Mouse (Mus musculus) spleen, adult 2 months (tissue): ENCODE measurements at regions not wholly inside any gene's neighbourhood (a gene's known extent, or its start where the extent isn't known, plus 50 kb on each side); places are given as distances from the start of the nearest gene placed in this dataset.

Source experiments
- DNase-seq, 2 experiments: peaks; one replicate each; pipeline versions ENCODE4 v3.0.0 to v3.0.0-alpha.2; 2012 to 2021; ENCODE audit warnings: low spot score in 2 of 2, low read depth in 1 of 2
- H3K27ac ChIP-seq: fragments of 200-500 bp; 2 replicates; pipeline ENCODE4 v1.5.1; 2012; ENCODE audit warnings: low read length, inconsistent platforms; ENCODE audit not compliant: insufficient read depth
- H3K27me3 ChIP-seq: fragments of 200-500 bp; 2 replicates; pipeline ENCODE4 v1.6.1; 2012; ENCODE audit warnings: mild to moderate bottlenecking, moderate library complexity, low read length, inconsistent platforms; ENCODE audit not compliant: control insufficient read depth, insufficient read depth
- H3K36me3 ChIP-seq: fragments of 200-500 bp; 2 replicates; pipeline ENCODE4 v1.6.1; 2012; ENCODE audit warnings: mild to moderate bottlenecking, low read length, inconsistent platforms; ENCODE audit not compliant: control insufficient read depth, insufficient read depth
- H3K4me1 ChIP-seq: fragments of 200-500 bp; 2 replicates; pipeline ENCODE4 v1.6.1; 2011; ENCODE audit warnings: inconsistent platforms; ENCODE audit not compliant: control insufficient read depth, insufficient read depth, insufficient read length
- H3K4me3 ChIP-seq: fragments of 200-500 bp; 2 replicates; pipeline ENCODE4 v1.5.1; 2011; ENCODE audit warnings: mild to moderate bottlenecking, inconsistent platforms; ENCODE audit not compliant: insufficient read depth, insufficient read length; ENCODE audit errors: extremely low read depth
- CTCF ChIP-seq: fragments of 200-500 bp; IDR thresholded peaks from 2 replicates; pipeline ENCODE4 v1.5.1; 2011; ENCODE audit warnings: mild to moderate bottlenecking, inconsistent platforms; ENCODE audit not compliant: insufficient read depth, insufficient read length, insufficient replicate concordance; ENCODE audit errors: extremely low read depth
- POLR2A ChIP-seq: fragments of 200-500 bp; IDR thresholded peaks from 2 replicates; pipeline ENCODE4 v1.6.1; 2011; ENCODE audit warnings: low read depth, low read length, inconsistent platforms
- WGBS: fragments of 180-500 bp; shearing (Covaris S2); methylation state at CpG from one replicate; pipeline ENCODE4 v1.1.7; 2018; 5-methylcytosine and 5-hydroxymethylcytosine counted together

DNA sequence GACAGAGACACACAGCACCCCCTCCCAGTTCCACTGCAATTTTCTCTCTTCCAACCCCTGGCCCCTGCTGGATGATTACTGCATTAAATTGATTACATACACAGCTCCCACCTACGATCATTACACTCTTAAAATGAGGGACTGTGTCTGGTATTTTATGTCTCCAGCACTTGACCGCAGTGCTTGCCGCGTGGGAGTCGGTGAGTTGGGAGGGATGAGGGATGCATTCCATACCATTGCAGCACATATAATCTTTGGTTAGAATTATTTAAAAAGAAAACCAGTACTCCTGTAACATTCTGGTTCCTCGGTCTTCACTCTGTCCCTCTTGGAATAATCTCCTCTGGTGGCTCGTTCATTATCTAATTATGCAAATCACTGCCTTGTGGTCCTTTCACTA lies 230.2 kb upstream of the Far2 start:
- no peak for DNase-seq
- no peaks in the 10 kb centered on the region for H3K27me3 ChIP-seq
- H3K4me1 ChIP-seq, result no peaks in the 10 kb centered on the region
- H3K27ac ChIP-seq, result no peak overlapping the region
- TF ChIP-seq CTCF (no peak), POLR2A (no peak)
- no peaks in the 10 kb centered on the region for H3K36me3 ChIP-seq
- 88% methylated on average over 7 of the region's 7 CpGs for WGBS
- no peak overlapping the region for H3K4me3 ChIP-seq

GRCm38 (mm10) chr6:147817262-147817661 lies 229.8 kb upstream of the Far2 start:
- TF ChIP-seq CTCF (no peak), POLR2A (no peak)
- no peak overlapping the region for H3K27ac ChIP-seq
- H3K4me1 ChIP-seq, result no peaks in the 10 kb centered on the region
- DNase-seq, result no peak
- no peaks in the 10 kb centered on the region for H3K27me3 ChIP-seq
- H3K4me3 ChIP-seq, result no peak overlapping the region
- H3K36me3 ChIP-seq, result no peaks in the 10 kb centered on the region

DNA sequence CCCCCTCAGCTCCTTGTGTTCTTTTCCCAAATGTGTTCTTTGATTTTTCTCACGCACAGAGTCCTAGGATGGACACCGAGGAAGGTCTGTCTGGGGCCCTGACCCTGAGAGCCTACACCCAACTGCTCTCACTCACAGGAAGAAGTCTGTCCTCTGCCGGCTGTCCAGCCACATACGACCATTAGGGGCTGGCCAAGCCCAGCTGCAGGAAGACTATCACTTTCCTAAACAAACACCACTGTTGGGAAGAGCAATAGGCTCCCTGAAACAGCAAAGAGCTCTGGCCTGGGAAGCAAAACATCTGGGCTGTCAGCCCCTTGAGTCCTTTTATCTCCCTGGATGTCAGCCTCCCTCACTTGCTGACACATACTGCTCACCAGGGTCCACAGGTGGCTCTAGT lies 224.8 kb upstream of the Far2 start:
- DNase-seq, result no peak
- Histone ChIP-seq H3K4me1 (no peaks in the 10 kb centered on the region), H3K27me3 (no peaks in the 10 kb centered on the region), H3K4me3 (no peak overlapping the region), H3K27ac (no peak overlapping the region), H3K36me3 (no peaks in the 10 kb centered on the region)
- WGBS, result 25% methylated on average over 4 of the region's 4 CpGs
- no peak for TF ChIP-seq POLR2A
- no peak for TF ChIP-seq CTCF

GRCm38 (mm10) chr6:147832521-147832920 lies 214.5 kb upstream of the Far2 start:
- H3K4me3 ChIP-seq, result no peak overlapping the region
- H3K27me3 ChIP-seq, result no peaks in the 10 kb centered on the region
- no peak overlapping the region for H3K27ac ChIP-seq
- TF ChIP-seq POLR2A (no peak), CTCF (no peak)
- H3K36me3 ChIP-seq, result no peaks in the 10 kb centered on the region
- H3K4me1 ChIP-seq, result no peaks in the 10 kb centered on the region
- DNase-seq, result no peak
- WGBS, result 64% methylated on average over 3 of the region's 3 CpGs

DNA sequence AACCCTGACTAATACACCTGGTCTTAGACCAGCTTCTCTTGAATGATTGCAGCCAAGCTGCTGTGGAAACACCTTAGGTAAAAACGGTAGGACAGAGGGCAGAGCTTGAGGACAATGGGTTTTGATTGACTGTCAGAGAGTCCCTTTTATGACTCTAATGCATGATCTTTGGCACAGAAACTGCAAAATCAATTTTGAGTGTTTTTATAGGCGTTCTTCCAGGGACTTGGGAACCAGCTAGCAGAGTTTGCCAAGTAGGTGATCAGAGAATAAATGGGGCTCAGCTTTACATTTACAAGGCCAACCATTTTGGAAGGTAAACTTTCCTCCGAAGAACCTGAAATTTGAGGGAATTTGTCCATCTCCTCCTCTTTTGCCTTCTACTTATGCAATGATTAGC lies 213.6 kb upstream of the Far2 start:
- no peak for DNase-seq
- 79% methylated on average over 3 of the region's 3 CpGs for WGBS
- Histone ChIP-seq H3K27me3 (no peaks in the 10 kb centered on the region), H3K4me1 (no peaks in the 10 kb centered on the region), H3K36me3 (no peaks in the 10 kb centered on the region), H3K4me3 (no peak overlapping the region), H3K27ac (no peak overlapping the region)
- TF ChIP-seq CTCF (no peak), POLR2A (no peak)

DNA sequence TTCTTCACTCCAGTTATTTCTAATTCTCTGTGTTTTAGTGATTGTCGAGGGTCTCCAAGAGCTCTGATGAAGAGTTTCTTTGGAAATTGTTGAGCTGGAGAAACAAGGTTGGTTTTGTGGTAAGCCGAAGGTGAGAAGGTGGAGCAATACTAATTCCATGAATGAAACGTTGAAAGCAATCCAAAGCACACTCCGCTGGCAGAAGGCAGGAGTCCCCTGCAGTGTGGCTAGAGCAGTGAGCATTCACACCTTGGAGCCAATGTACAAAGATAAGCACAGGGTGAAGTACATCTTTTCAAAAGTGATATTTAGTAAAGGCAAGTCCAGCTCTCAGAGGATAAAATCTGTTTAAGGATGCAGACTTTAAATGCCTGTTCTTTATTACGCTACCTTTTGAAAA lies 208.2 kb upstream of the Far2 start:
- H3K27me3 ChIP-seq, result no peaks in the 10 kb centered on the region

GRCm38 (mm10) chr6:147849988-147850387 lies 197.1 kb upstream of the Far2 start:
- Histone ChIP-seq H3K27me3 (no peaks in the 10 kb centered on the region), H3K27ac (no peak overlapping the region), H3K4me1 (no peaks in the 10 kb centered on the region), H3K4me3 (no peak overlapping the region), H3K36me3 (no peaks in the 10 kb centered on the region)
- 96% methylated on average over 2 of the region's 2 CpGs for WGBS
- TF ChIP-seq POLR2A (no peak), CTCF (no peak)
- DNase-seq, result no peak

More for the DNA sequence above, 208.2 kb upstream of the Far2 start:
- H3K4me3 ChIP-seq, result no peak overlapping the region
- H3K36me3 ChIP-seq, result no peaks in the 10 kb centered on the region
- WGBS, result 84% methylated on average over 5 of the region's 5 CpGs
- no peak for DNase-seq
- no peak overlapping the region for H3K27ac ChIP-seq
- H3K4me1 ChIP-seq, result no peaks in the 10 kb centered on the region
- TF ChIP-seq POLR2A, result no peak
- TF ChIP-seq CTCF, result no peak

- 61% methylated on average over 2 of the region's 2 CpGs for WGBS
- no peak overlapping the region for H3K4me3 ChIP-seq
- no peak overlapping the region for H3K27ac ChIP-seq
- TF ChIP-seq CTCF (no peak), POLR2A (no peak)
- H3K36me3 ChIP-seq, result no peaks in the 10 kb centered on the region
- H3K27me3 ChIP-seq, result no peaks in the 10 kb centered on the region; the same call in 1 of the 2 replicates
- no peaks in the 10 kb centered on the region for H3K4me1 ChIP-seq
- DNase-seq, result no peak
Measured at GRCm38 (mm10) chr6:147861116-147861515, 185.9 kb upstream of the Far2 start.
